Mouse (Mus musculus): Measurements from ENCODE around the gene Gm26965. TPM values are rescaled to one million over a fixed set of nuclear protein-coding genes. Genes with fewer than 3 reads are reported as not detected.

Gene Gm26965
- total RNA-seq, 2 experiments from 2014 or later, result not detected

Other genes with a start within 250 kb of the Gm26965 start
- gene Zfp458, start 247.7 kb downstream of the Gm26965 start, total RNA-seq (2021), result 1 to 10 TPM; 2.1 to 2.8 TPM
- 1 to 10 TPM; 2.7 to 3.9 TPM for gene Zfp457, start 219.7 kb downstream of the Gm26965 start, total RNA-seq (2021)
- gene Zfp595, start 193.6 kb downstream of the Gm26965 start, total RNA-seq (2021), result 1 to 10 TPM; 2.0 to 2.8 TPM
- 1 to 10 TPM; 1.0 to 2.4 TPM for gene Gm28044, start 165.6 kb downstream of the Gm26965 start, total RNA-seq (2021)
- gene Zfp953, start 165.5 kb downstream of the Gm26965 start, total RNA-seq (2021), result 1 to 10 TPM; 1.6 to 1.9 TPM
- 1 to 10 TPM in 1 of 2 experiments, under 1 TPM in 1; 0.57 to 1.6 TPM for gene Gm28041, start 150.4 kb downstream of the Gm26965 start, total RNA-seq (2021)
- gene Zfp456, start 150.3 kb downstream of the Gm26965 start, total RNA-seq (2021), result under 1 TPM; 0.53 to 0.92 TPM
- 1 to 10 TPM; 1.5 to 2.3 TPM for gene Zfp429, start 126.3 kb downstream of the Gm26965 start, total RNA-seq (2021)
- under 1 TPM in 1 of 2 experiments, not detected in 1; 0.25 TPM for gene Zfp459, start 104.7 kb downstream of the Gm26965 start, total RNA-seq (2021)
- gene Zfp874a, start 74.5 kb downstream of the Gm26965 start, total RNA-seq (2021), result 1 to 10 TPM; 4.5 to 5.6 TPM
- 10 to 100 TPM; 11.8 to 17.4 TPM for gene Zfp874b, start 41.9 kb downstream of the Gm26965 start, total RNA-seq (2021)
- gene Zfp58, start 25.6 kb downstream of the Gm26965 start, total RNA-seq (2021), result 1 to 10 TPM; 5.2 to 5.9 TPM
- 10 to 100 TPM in 1 of 2 experiments, 1 to 10 TPM in 1; 9.1 to 14.8 TPM for gene Zfp87, start within 50 bp of the Gm26965 start, total RNA-seq (2021)
- 1 to 10 TPM; 5.7 to 6.4 TPM for gene Zfp748, start 27.7 kb upstream of the Gm26965 start, total RNA-seq (2021)
- gene Zfp729b, start 83.6 kb upstream of the Gm26965 start, total RNA-seq (2021), result 1 to 10 TPM; 4.0 to 5.5 TPM
- 1 to 10 TPM in 1 of 2 experiments, under 1 TPM in 1; 0.89 to 2.0 TPM for gene Gm49345, start 111.6 kb upstream of the Gm26965 start, total RNA-seq (2021)
- 1 to 10 TPM; 4.5 to 4.9 TPM for gene Zfp729a, start 111.6 kb upstream of the Gm26965 start, total RNA-seq (2021)
- gene Zfp738, start 160.9 kb upstream of the Gm26965 start, total RNA-seq (2021), result 1 to 10 TPM; 6.4 to 8.1 TPM
- 1 to 10 TPM; 5.8 to 7.4 TPM for gene Zfp65, start 203.0 kb upstream of the Gm26965 start, total RNA-seq (2021)
- 1 to 10 TPM; 2.3 to 3.2 TPM for gene Zfp85, start 229.1 kb upstream of the Gm26965 start, total RNA-seq (2021)

Data from heart, postnatal 10 days (tissue).